Mouse (Mus musculus): Measurements from ENCODE around the gene Alk. TPM values are rescaled to one million over a fixed set of nuclear protein-coding genes. Genes with fewer than 3 reads are reported as not detected.

Gene Alk
- polyA plus RNA-seq, 1 experiment from 2014 or later = 0.61 TPM

DNA sequence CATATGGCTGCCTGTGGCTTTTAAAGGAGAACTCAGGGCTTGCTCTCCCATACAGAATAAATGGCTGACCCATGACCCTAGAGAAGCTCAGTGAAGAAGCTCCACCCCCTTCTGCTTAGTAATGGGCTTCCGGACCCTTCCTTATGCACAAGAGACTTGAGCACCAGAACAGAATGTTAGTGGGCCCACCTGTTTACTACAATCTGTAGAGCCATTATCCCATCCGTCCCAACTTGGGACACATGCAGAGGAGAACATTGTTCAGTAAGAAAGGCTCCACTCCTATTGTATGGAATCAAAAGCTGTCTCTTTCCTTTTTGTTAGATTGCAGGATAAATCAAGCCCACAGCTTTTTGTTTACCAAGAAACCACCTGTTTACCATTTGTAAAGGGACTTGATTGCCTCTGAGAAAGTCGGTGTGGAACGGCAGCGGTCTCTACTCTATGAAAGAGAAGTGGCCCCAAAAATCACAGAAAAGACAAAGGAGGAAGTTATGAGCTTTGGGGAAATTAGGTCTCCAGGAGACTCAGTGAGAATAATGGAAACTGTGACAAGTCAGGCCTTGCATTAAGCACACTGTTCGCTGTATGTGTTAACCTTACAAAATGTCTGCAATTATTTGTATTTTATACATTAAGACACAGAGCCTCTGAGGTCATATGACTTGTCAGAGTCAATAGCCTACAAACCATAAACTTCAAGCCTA is 47.2 kb downstream of the Alk start:
- WGBS = 66% methylated on average over 6 of the region's 6 CpGs
- H3K4me1 ChIP-seq (replicated peaks; ENCODE audit: control insufficient read depth, insufficient read depth) = no peaks in the 10 kb centered on the region
- H3K27ac ChIP-seq (replicated peaks) = no peak overlapping the region
- H3K36me3 ChIP-seq (ENCODE audit: control insufficient read depth, insufficient read depth, low read length) = no peaks in the 10 kb centered on the region
- no peak for ATAC-seq (ENCODE audit: low FRiP score, low TSS enrichment)
- no peak overlapping the region for H3K9ac ChIP-seq (ENCODE audit: low read length)
- H3K9me3 ChIP-seq (ENCODE audit: control insufficient read depth, low read length) = no peaks in the 10 kb centered on the region
- H3K27me3 ChIP-seq (ENCODE audit: control insufficient read depth, insufficient read depth, low read length) = no peaks in the 10 kb centered on the region
- no peak overlapping the region for H3K4me2 ChIP-seq (replicated peaks; ENCODE audit: low read depth)
- DNase-seq (ENCODE audit: low spot score) = no peak
- no peak overlapping the region for H3K4me3 ChIP-seq (ENCODE audit: low read depth, low read length)
- TF ChIP-seq EP300 (optimal IDR thresholded peaks at IDR 0.05) (no peak), CTCF (IDR thresholded peaks at IDR 0.05; ENCODE audit: low read depth) (no peak)

GRCm38 (mm10) chr17:72546274-72546673 is 58.2 kb downstream of the Alk start:
- 89% methylated on average over 4 of the region's 4 CpGs for WGBS
- TF ChIP-seq EP300 (optimal IDR thresholded peaks at IDR 0.05) (no peak), CTCF (IDR thresholded peaks at IDR 0.05; ENCODE audit: low read depth) (no peak)

DNA sequence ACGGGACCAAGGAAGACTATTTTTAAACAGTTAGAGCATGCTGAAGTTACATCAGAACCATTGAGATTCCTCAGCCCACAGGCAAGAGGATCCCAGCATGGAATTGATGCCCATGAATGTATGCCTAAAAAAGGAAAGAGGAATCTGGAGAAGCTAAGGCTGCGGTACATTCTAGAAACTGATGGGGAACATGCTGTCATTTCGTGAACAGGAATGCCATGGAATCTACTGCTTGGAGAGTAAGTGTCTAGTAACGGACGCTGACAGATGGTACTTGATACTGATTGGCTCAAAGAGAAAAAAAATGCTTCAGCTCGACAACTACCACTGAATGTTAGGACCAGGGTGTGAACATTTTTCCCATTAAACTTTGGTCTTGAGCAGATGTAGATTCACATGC is 69.1 kb downstream of the Alk start:
- no peak overlapping the region for H3K27ac ChIP-seq (replicated peaks)
- DNase-seq (ENCODE audit: low spot score) = no peak
- H3K4me2 ChIP-seq (replicated peaks; ENCODE audit: low read depth) = no peak overlapping the region
- no peak for ATAC-seq (ENCODE audit: low FRiP score, low TSS enrichment)
- TF ChIP-seq EP300 (optimal IDR thresholded peaks at IDR 0.05) (no peak), CTCF (IDR thresholded peaks at IDR 0.05; ENCODE audit: low read depth) (no peak)
- WGBS = 90% methylated on average over 6 of the region's 6 CpGs
- no peak overlapping the region for H3K9ac ChIP-seq (ENCODE audit: low read length)
- no peak overlapping the region for H3K4me3 ChIP-seq (ENCODE audit: low read depth, low read length)
- no peaks in the 10 kb centered on the region for H3K36me3 ChIP-seq (ENCODE audit: control insufficient read depth, insufficient read depth, low read length)
- H3K4me1 ChIP-seq (replicated peaks; ENCODE audit: control insufficient read depth, insufficient read depth) = no peaks in the 10 kb centered on the region
- H3K27me3 ChIP-seq (ENCODE audit: control insufficient read depth, insufficient read depth, low read length) = no peaks in the 10 kb centered on the region
- no peaks in the 10 kb centered on the region for H3K9me3 ChIP-seq (ENCODE audit: control insufficient read depth, low read length)

More at GRCm38 (mm10) chr17:72546274-72546673, 58.2 kb downstream of the Alk start:
- Histone ChIP-seq H3K27ac (replicated peaks) (no peak overlapping the region), H3K4me1 (replicated peaks; ENCODE audit: control insufficient read depth, insufficient read depth) (no peaks in the 10 kb centered on the region), H3K9ac (ENCODE audit: low read length) (no peak overlapping the region), H3K36me3 (ENCODE audit: control insufficient read depth, insufficient read depth, low read length) (no peaks in the 10 kb centered on the region), H3K9me3 (ENCODE audit: control insufficient read depth, low read length) (no peaks in the 10 kb centered on the region), H3K4me3 (ENCODE audit: low read depth, low read length) (no peak overlapping the region), H3K27me3 (ENCODE audit: control insufficient read depth, insufficient read depth, low read length) (no peaks in the 10 kb centered on the region), H3K4me2 (replicated peaks; ENCODE audit: low read depth) (no peak overlapping the region)
- ATAC-seq (ENCODE audit: low FRiP score, low TSS enrichment) (no peak), DNase-seq (ENCODE audit: low spot score) (no peak)

GRCm38 (mm10) chr17:72532266-72532665 is 72.2 kb downstream of the Alk start:
- Histone ChIP-seq H3K36me3 (ENCODE audit: control insufficient read depth, insufficient read depth, low read length) (no peaks in the 10 kb centered on the region), H3K27ac (replicated peaks) (no peak overlapping the region), H3K9me3 (ENCODE audit: control insufficient read depth, low read length) (no peaks in the 10 kb centered on the region), H3K4me2 (replicated peaks; ENCODE audit: low read depth) (no peak overlapping the region), H3K4me1 (replicated peaks; ENCODE audit: control insufficient read depth, insufficient read depth) (no peaks in the 10 kb centered on the region), H3K4me3 (ENCODE audit: low read depth, low read length) (no peak overlapping the region), H3K27me3 (ENCODE audit: control insufficient read depth, insufficient read depth, low read length) (no peaks in the 10 kb centered on the region), H3K9ac (ENCODE audit: low read length) (no peak overlapping the region)
- DNase-seq (ENCODE audit: low spot score) = no peak
- 76% methylated on average over 6 of the region's 6 CpGs for WGBS
- no peak for TF ChIP-seq EP300 (optimal IDR thresholded peaks at IDR 0.05)
- ATAC-seq (ENCODE audit: low FRiP score, low TSS enrichment) = no peak

GRCm38 (mm10) chr17:72528481-72528880 is 75.9 kb downstream of the Alk start:
- DNase-seq (ENCODE audit: low spot score) (no peak), ATAC-seq (ENCODE audit: low FRiP score, low TSS enrichment) (no peak)
- Histone ChIP-seq H3K9me3 (ENCODE audit: control insufficient read depth, low read length) (no peaks in the 10 kb centered on the region), H3K27me3 (ENCODE audit: control insufficient read depth, insufficient read depth, low read length) (no peaks in the 10 kb centered on the region), H3K4me1 (replicated peaks; ENCODE audit: control insufficient read depth, insufficient read depth) (no peaks in the 10 kb centered on the region), H3K9ac (ENCODE audit: low read length) (no peak overlapping the region), H3K27ac (replicated peaks) (no peak overlapping the region), H3K4me3 (ENCODE audit: low read depth, low read length) (no peak overlapping the region), H3K4me2 (replicated peaks; ENCODE audit: low read depth) (no peak overlapping the region), H3K36me3 (ENCODE audit: control insufficient read depth, insufficient read depth, low read length) (no peaks in the 10 kb centered on the region)
- no peak for TF ChIP-seq EP300 (optimal IDR thresholded peaks at IDR 0.05)
- TF ChIP-seq CTCF (IDR thresholded peaks at IDR 0.05; ENCODE audit: low read depth) = no peak
- 92% methylated on average over 8 of the region's 8 CpGs for WGBS

- ATAC-seq (ENCODE audit: low FRiP score, low TSS enrichment) = no peak
- Histone ChIP-seq H3K9me3 (ENCODE audit: control insufficient read depth, low read length) (no peaks in the 10 kb centered on the region), H3K36me3 (ENCODE audit: control insufficient read depth, insufficient read depth, low read length) (no peaks in the 10 kb centered on the region), H3K9ac (ENCODE audit: low read length) (no peak overlapping the region), H3K4me2 (replicated peaks; ENCODE audit: low read depth) (no peak overlapping the region), H3K27ac (replicated peaks) (no peak overlapping the region), H3K4me1 (replicated peaks; ENCODE audit: control insufficient read depth, insufficient read depth) (no peaks in the 10 kb centered on the region), H3K27me3 (ENCODE audit: control insufficient read depth, insufficient read depth, low read length) (no peaks in the 10 kb centered on the region), H3K4me3 (ENCODE audit: low read depth, low read length) (no peak overlapping the region)
- TF ChIP-seq CTCF (IDR thresholded peaks at IDR 0.05; ENCODE audit: low read depth) = no peak
- TF ChIP-seq EP300 (optimal IDR thresholded peaks at IDR 0.05) = no peak
- no peak for DNase-seq (ENCODE audit: low spot score)
- 66% methylated on average over 5 of the region's 5 CpGs for WGBS
Observed at GRCm38 (mm10) chr17:72527481-72527880, 76.9 kb downstream of the Alk start.
